Mouse (Mus musculus) MEL (cell line): Measurements from ENCODE around the gene Smap1. TPM values are rescaled to one million over a fixed set of nuclear protein-coding genes. Genes with fewer than 3 reads are reported as not detected.

Source experiments
- DNase-seq: peaks from one replicate; pipeline ENCODE4 v3.0.0; 2011; ENCODE audit warnings: low read depth, low spot score
- H3K27ac ChIP-seq: 2 replicates; pipeline ENCODE4 v1.5.1; 2012; ENCODE audit warnings: low read depth, mild to moderate bottlenecking, control low read depth, low read length, moderate library complexity; ENCODE audit not compliant: control insufficient read depth
- H3K27me3 ChIP-seq, 2 experiments: fragments of 150-350 bp in 1 of 2; sonication (generic) in 1 of 2; 2 replicates each; pipeline ENCODE4 v1.6.1; 2012; ENCODE audit warnings: low read length in 2 of 2, mild to moderate bottlenecking in 2 of 2, improper control_type of control experiment in 1 of 2, moderate library complexity in 1 of 2; ENCODE audit not compliant: insufficient read depth in 2 of 2, control insufficient read depth in 1 of 2
- H3K36me3 ChIP-seq, 2 experiments: 2 replicates each; pipeline ENCODE4 v1.6.1; 2012 to 2014; ENCODE audit warnings: low read length in 2 of 2, improper control_type of control experiment in 1 of 2, inconsistent platforms in 1 of 2, mild to moderate bottlenecking in 1 of 2; ENCODE audit not compliant: insufficient read depth in 2 of 2, control insufficient read depth in 1 of 2
- H3K4me1 ChIP-seq, 2 experiments: fragments of 150-350 bp in 1 of 2; sonication (generic) in 1 of 2; 2 replicates each; pipeline ENCODE4 v1.6.1; 2012; ENCODE audit warnings: low read length in 2 of 2, improper control_type of control experiment in 1 of 2, mild to moderate bottlenecking in 1 of 2; ENCODE audit not compliant: insufficient read depth in 2 of 2, control insufficient read depth in 1 of 2
- H3K4me3 ChIP-seq, 2 experiments: fragments of 150-350 bp in 1 of 2; sonication (generic) in 1 of 2; 2 replicates each; pipeline ENCODE4 v1.5.1; 2012; ENCODE audit warnings: low read depth in 2 of 2, low read length in 2 of 2, mild to moderate bottlenecking in 2 of 2, moderate library complexity in 2 of 2, control low read depth in 1 of 2, improper control_type of control experiment in 1 of 2; ENCODE audit not compliant: control insufficient read depth in 1 of 2, insufficient read depth in 1 of 2
- H3K79me2 ChIP-seq: 2 replicates; pipeline ENCODE4 v1.6.1; 2012; ENCODE audit warnings: mild to moderate bottlenecking, low read length, moderate library complexity; ENCODE audit not compliant: control insufficient read depth, poor library complexity, insufficient read depth
- H3K9ac ChIP-seq: 2 replicates; pipeline ENCODE4 v1.6.1; 2012; ENCODE audit warnings: low read depth, mild to moderate bottlenecking, control low read depth, low read length, moderate library complexity; ENCODE audit not compliant: control insufficient read depth, poor library complexity, severe bottlenecking
- H3K9me3 ChIP-seq: fragments of 150-350 bp; sonication (generic); replicated peaks from 2 replicates; pipeline ENCODE4 v1.6.1; 2012; ENCODE audit warnings: mild to moderate bottlenecking, low read length, improper control_type of control experiment, moderate library complexity; ENCODE audit not compliant: insufficient read depth
- ELF1 ChIP-seq: IDR thresholded peaks from 2 replicates; pipeline ENCODE4 v1.6.1; 2014; ENCODE audit warnings: low read depth, mild to moderate bottlenecking, inconsistent platforms, low read length, improper control_type of control experiment, moderate library complexity
- EP300 ChIP-seq, 2 experiments: IDR thresholded peaks; 2 replicates each; pipeline ENCODE4 v1.6.1; 2011; ENCODE audit warnings: improper control_type of control experiment in 2 of 2, low read length in 2 of 2, low read depth in 1 of 2, mild to moderate bottlenecking in 1 of 2
- ETS1 ChIP-seq: IDR thresholded peaks from 2 replicates; pipeline ENCODE4 v1.6.1; 2012; ENCODE audit warnings: low read depth, mild to moderate bottlenecking, inconsistent platforms, low read length, improper control_type of control experiment, moderate library complexity
- GABPA ChIP-seq: IDR thresholded peaks from 2 replicates; pipeline ENCODE4 v1.6.1; 2012; ENCODE audit warnings: low read depth, mild to moderate bottlenecking, inconsistent platforms, low read length, improper control_type of control experiment, moderate library complexity
- HCFC1 ChIP-seq: IDR thresholded peaks from 2 replicates; pipeline ENCODE4 v1.6.1; 2012; ENCODE audit warnings: low read depth, mild to moderate bottlenecking, inconsistent platforms, low read length, improper control_type of control experiment, moderate library complexity
- MAZ ChIP-seq: IDR thresholded peaks from 2 replicates; pipeline ENCODE4 v1.6.1; 2012; ENCODE audit warnings: low read depth, mild to moderate bottlenecking, inconsistent platforms, low read length, improper control_type of control experiment
- MEF2A ChIP-seq: IDR thresholded peaks from 2 replicates; pipeline ENCODE4 v1.6.1; 2014; ENCODE audit warnings: low read depth, mild to moderate bottlenecking, inconsistent platforms, low read length, improper control_type of control experiment; ENCODE audit not compliant: poor library complexity, insufficient replicate concordance, severe bottlenecking; ENCODE audit errors: extremely low read depth
- MXI1 ChIP-seq: IDR thresholded peaks from 2 replicates; pipeline ENCODE4 v1.6.1; 2011; ENCODE audit warnings: mild to moderate bottlenecking, low read depth, low read length, improper control_type of control experiment
- NELFE ChIP-seq: IDR thresholded peaks from 2 replicates; pipeline ENCODE4 v1.6.1; 2011; ENCODE audit warnings: low read depth, low read length, improper control_type of control experiment
- POLR2AphosphoS2 ChIP-seq: IDR thresholded peaks from 2 replicates; pipeline ENCODE4 v1.6.1; 2011; ENCODE audit warnings: low read length, improper control_type of control experiment
- RAD21 ChIP-seq: IDR thresholded peaks from 2 replicates; pipeline ENCODE4 v1.6.1; 2011; ENCODE audit warnings: mild to moderate bottlenecking, low read depth, low read length, improper control_type of control experiment
- SMC3 ChIP-seq: IDR thresholded peaks from 2 replicates; pipeline ENCODE4 v1.6.1; 2011; ENCODE audit warnings: low read depth, low read length, improper control_type of control experiment
- TBP ChIP-seq: IDR thresholded peaks from 2 replicates; pipeline ENCODE4 v1.8.0; 2011; ENCODE audit warnings: low read depth, low read length, improper control_type of control experiment
- TCF12 ChIP-seq: IDR thresholded peaks from 2 replicates; pipeline ENCODE4 v1.6.1; 2014; ENCODE audit warnings: low read depth, mild to moderate bottlenecking, inconsistent platforms, low read length, improper control_type of control experiment, moderate library complexity
- UBTF ChIP-seq: IDR thresholded peaks from 2 replicates; pipeline ENCODE4 v1.6.1; 2012; ENCODE audit warnings: low read depth, mild to moderate bottlenecking, inconsistent platforms, low read length, improper control_type of control experiment, moderate library complexity, borderline replicate concordance; ENCODE audit not compliant: insufficient read depth
- USF1 ChIP-seq: IDR thresholded peaks from 2 replicates; pipeline ENCODE4 v1.6.1; 2014; ENCODE audit warnings: low read depth, mild to moderate bottlenecking, inconsistent platforms, low read length, improper control_type of control experiment, moderate library complexity
- ZMIZ1 ChIP-seq: IDR thresholded peaks from 2 replicates; pipeline ENCODE4 v1.6.1; 2012; ENCODE audit warnings: low read depth, mild to moderate bottlenecking, inconsistent platforms, low read length, improper control_type of control experiment, moderate library complexity
- ZNF384 ChIP-seq: IDR thresholded peaks from 2 replicates; pipeline ENCODE4 v1.6.1; 2012; ENCODE audit warnings: low read depth, mild to moderate bottlenecking, inconsistent platforms, low read length, improper control_type of control experiment
- polyA plus RNA-seq, 2 experiments: library from polyadenylated mRNA; stranded (reverse) in 1 of 2; unstranded in 1 of 2; fragments of >175 nt in 1 of 2; fragments of >200 nt in 1 of 2; gene quantifications; 2 replicates each; pipeline versions ENCODE4 v1.2.1 to v1.2.4; 2012; ENCODE audit warnings: low replicate concordance in 2 of 2, low read depth in 1 of 2; ENCODE audit not compliant: insufficient read length in 2 of 2, insufficient read depth in 1 of 2, missing spikeins in 1 of 2
- total RNA-seq: library from RNA; depleted of rRNA; stranded (reverse); fragments of 300-350 nt; gene quantifications from 2 replicates; pipeline ENCODE4 v1.2.3, GENCODE M21; 2012

The Smap1 gene
- total and polyA plus RNA-seq, 3 experiments: 27.2 to 128 (median 86.4) TPM

- no peaks in the 10 kb centered on the region; the same call in 1 of the 2 replicates for H3K79me2 ChIP-seq
- no peak for TF ChIP-seq NELFE
- no peak for TF ChIP-seq HCFC1
- TF ChIP-seq EP300 (IDR thresholded peaks at IDR 0.05; ENCODE audit: low read depth in 1 of 2, low read length in 2 of 2): no peak
- no peak for TF ChIP-seq MXI1
- TF ChIP-seq, all 39 proteins: peak for 0
- no peaks in the 10 kb centered on the region for H3K9me3 ChIP-seq
- no peak overlapping the region for H3K27ac ChIP-seq
- no peaks in the 10 kb centered on the region for H3K27me3 ChIP-seq
- H3K9ac ChIP-seq: no peak overlapping the region
- H3K4me1 ChIP-seq: no peaks in the 10 kb centered on the region
- no peak for DNase-seq
- no peak overlapping the region for H3K4me3 ChIP-seq
- H3K36me3 ChIP-seq: peaks cover 0 to 11% of the 10 kb centered on the region in 2 experiments; a peak in 2 of 4 replicates
Measured at GRCm38 (mm10) chr1:23845007-23845406, 77.1 kb downstream of the Smap1 start.

- Histone ChIP-seq H3K9ac (no peak overlapping the region), H3K4me1 (no peaks in the 10 kb centered on the region; a peak in 1 of 4 replicates), H3K4me3 (no peak overlapping the region), H3K36me3 (peaks cover 5 to 9% of the 10 kb centered on the region in 2 experiments), H3K79me2 (no peaks in the 10 kb centered on the region; the same call in 1 of the 2 replicates), H3K27ac (no peak overlapping the region), H3K27me3 (no peaks in the 10 kb centered on the region), H3K9me3 (no peaks in the 10 kb centered on the region)
- no peak for DNase-seq
- TF ChIP-seq TCF12 (no peak), ZNF384 (no peak), ELF1 (no peak), UBTF (no peak), USF1 (no peak), RAD21 (no peak), HCFC1 (no peak), GABPA (no peak)
Measured at GRCm38 (mm10) chr1:23843790-23844189, 78.3 kb downstream of the Smap1 start.

GRCm38 (mm10) chr1:23842629-23843028, 79.5 kb downstream of the Smap1 start:
- peaks cover 5 to 11% of the 10 kb centered on the region in 2 experiments for H3K36me3 ChIP-seq
- DNase-seq: no peak
- no peaks in the 10 kb centered on the region for H3K9me3 ChIP-seq
- H3K27me3 ChIP-seq: no peaks in the 10 kb centered on the region
- no peaks in the 10 kb centered on the region; the same call in 1 of the 2 replicates for H3K79me2 ChIP-seq
- H3K9ac ChIP-seq: no peak overlapping the region
- H3K4me3 ChIP-seq: no peak overlapping the region
- TF ChIP-seq GABPA (no peak), MAZ (no peak), ETS1 (no peak), SMC3 (no peak), POLR2AphosphoS2 (no peak), ELF1 (no peak), TBP (no peak), MEF2A (no peak), UBTF (no peak), ZMIZ1 (no peak)
- TF ChIP-seq, all 39 proteins: peak for 0
- Histone ChIP-seq H3K27ac (no peak overlapping the region), H3K4me1 (peaks cover 0 to 2% of the 10 kb centered on the region in 2 experiments; a peak in 2 of 4 replicates)
